Mouse (Mus musculus) cerebellum, postnatal 25 days (tissue): ENCODE data around the gene Gramd1b.

Experiments
- DNase-seq, 2 experiments: peaks; one replicate each; pipeline ENCODE4 v3.0.0; 2021; ENCODE audit warnings: mixed read lengths in 2 of 2

The Gramd1b gene

DNA sequence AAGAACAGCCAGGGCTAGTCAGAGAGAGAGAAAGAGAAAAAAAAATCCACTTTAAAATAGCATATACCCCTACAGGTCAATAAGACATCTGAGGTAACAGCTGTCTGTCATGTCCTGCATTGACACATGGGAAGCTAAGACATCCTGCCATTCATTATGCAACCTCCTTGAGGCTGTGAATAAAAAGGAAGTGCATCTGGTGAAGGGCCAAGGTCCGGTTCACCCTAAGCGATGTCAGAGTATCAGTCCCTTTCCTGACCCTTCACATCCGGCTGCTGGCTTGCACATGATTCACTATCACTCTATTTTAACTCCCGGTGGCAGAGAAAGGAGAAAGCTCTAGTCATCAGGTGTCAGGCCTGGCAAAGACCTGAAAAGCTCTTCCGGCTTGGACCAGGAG, 73.7 kb downstream of the Gramd1b start:
- no peak for DNase-seq

- peak in 1 of 2 experiments; percentile 64 for DNase-seq
Observed at GRCm38 (mm10) chr9:40456191-40456590, 75.0 kb downstream of the Gramd1b start.

DNA sequence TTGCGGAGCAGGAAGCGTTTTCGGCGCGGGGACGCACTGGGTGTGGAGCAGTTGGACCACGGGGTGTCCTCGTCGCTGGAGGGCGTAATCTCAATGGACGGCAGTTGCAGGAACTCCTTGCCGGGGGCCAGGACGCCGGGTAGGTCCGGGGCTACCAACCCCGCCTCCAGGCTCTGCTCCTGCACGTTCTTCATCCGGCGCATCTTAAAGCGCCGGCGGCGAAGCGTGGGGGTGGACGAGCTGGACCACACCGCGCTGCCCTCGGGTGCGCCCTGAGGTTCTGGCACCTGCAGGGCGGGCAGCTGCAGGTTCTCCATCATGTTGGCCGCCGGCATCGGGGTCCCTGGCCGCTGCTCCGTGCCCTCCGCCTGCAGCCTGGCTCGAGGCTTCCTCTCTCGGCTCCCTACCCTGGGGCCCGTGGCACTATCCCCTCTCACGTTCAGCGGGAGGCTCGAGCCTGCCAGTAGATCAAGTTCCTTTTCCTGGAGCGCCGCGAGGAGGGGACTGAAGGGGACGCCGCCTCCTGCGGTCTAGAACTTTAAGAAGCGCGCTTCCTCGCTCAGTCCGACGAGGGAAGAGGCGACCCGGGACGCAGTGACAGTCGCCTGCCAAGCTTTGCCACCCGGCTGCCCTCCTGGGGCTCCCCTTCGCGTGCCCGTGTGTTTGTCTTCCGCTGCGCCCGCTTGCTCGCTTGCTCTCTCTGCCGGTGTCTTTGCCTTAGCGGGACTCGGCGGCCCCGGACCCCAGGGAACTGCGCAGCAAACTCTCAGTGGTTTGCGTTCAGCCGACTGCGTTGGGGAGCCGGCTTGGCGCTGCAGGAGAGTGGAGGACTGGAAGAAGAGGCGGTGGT, 75.6 kb downstream of the Gramd1b start:
- DNase-seq = peak; percentile 76 to 78

DNA sequence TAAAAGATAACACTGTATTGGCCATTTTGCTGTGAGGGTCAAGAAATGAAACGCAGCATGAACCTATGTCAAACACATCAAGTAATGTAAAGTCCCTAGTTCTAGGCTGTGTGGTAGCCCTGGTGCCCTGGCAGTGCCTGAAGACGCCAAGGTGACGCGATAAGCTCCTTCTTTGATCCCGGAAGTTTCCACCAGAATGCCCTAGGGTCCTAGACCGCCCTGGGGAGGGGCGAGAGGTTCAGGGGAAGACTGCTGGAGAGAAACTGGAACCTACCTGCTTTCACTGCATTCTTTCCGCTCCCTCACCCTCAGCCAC, 76.2 kb downstream of the Gramd1b start:
- DNase-seq = no peak

GRCm38 (mm10) chr9:40453889-40454288, 77.3 kb downstream of the Gramd1b start:
- no peak for DNase-seq

- DNase-seq = peak in 1 of 2 experiments; percentile 41
Observed at GRCm38 (mm10) chr9:40452208-40452607, 79.0 kb downstream of the Gramd1b start.

- DNase-seq = no peak
Observed at GRCm38 (mm10) chr9:40450776-40451175, 80.4 kb downstream of the Gramd1b start.

DNA sequence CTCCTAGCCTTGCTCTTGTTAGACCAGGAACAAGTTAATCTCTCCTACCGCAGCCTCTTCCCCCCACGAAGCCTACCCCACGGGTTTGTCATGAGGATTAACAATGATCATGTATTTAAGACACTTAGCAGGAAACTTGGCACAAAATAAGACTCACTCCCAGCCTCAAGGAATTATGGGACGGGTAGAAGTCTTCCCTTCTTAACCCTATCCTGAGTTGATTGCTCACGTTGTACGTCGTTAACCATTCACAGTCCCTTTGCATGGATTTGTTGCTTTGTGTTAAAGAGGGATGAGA, 80.8 kb downstream of the Gramd1b start:
- DNase-seq = no peak

DNA sequence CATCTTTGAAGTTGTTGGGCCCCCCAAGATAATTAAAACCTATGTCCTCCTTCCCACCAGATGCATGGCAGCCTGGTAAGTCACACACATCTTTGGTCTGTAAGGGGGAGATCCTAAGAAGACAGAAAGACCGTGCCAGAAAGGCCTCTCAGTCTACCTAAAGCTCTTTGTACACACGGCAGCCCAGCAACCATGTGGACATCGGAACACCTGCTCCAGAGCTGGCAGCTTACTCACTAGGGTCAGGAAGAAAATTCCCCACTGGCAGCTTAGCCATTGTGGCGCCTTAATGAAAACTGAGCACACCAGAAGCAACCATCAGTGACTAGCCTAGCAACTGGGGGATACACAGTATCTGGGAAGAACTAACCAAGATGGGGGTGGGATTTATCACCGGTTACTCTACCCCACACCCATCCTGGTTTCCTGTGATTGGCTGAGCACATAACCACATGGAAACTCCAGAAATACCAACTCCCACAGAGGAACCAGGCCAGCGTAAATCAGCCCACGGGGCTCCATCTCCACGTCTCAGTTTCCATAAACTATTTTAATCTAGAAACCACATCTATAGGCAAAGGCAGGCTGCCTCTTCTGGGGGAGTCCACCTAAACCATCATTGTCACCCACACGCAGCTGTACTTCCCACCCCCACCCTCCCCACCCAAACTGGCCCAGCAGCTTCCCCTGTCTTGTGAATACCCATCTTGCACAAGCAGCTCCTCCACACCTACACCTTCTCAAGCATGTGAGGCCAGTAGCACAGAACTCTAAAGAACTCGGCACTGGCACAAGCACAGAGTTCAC, 81.4 kb downstream of the Gramd1b start:
- no peak for DNase-seq

DNA sequence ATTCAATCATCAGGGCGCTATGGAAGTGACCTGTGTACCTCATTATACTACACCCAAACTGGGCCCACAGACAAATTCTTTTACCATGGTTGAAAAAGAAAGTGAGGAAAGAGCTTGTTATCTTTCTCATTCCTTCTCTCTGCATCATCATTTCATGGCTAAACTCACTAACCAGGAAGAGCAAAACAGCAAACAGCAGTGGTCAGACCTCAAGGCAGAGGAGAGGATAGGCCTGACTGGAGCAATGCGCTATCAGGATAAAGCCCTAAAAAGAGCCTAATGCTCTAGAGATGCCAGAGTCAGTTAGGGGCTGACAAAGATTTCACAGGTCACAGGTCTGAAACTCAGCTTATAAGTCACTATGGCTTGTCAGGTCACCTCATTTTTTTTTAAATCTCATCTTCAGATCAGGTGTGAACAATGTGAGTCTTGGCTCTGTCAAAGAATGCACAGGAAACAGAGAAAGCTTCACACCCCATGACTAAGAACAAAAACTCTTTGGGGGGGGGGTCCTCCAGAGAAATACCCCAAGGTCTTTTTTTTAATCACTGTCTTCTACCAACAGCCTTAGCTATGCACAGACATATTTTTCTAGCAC, 82.4 kb downstream of the Gramd1b start:
- DNase-seq = no peak

DNA sequence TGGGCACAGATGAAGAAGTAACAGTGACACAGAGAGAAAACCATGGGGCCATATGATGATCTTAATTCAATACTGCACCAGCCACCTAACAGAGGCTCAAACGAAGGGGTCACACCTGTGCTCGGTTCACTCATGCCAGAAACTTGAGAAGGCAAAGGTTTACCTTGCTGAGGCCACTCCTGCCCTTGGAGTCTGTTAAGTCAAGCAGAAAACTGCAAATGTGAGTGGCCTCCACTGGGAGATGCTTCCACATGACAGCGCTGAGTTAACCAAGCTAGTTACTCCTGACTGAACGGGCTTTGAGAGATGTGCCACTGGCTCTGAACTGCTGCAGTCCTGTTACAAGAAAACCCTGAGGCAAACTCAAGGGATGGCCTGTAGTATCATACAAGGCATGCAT, 83.9 kb downstream of the Gramd1b start:
- DNase-seq = no peak

DNA sequence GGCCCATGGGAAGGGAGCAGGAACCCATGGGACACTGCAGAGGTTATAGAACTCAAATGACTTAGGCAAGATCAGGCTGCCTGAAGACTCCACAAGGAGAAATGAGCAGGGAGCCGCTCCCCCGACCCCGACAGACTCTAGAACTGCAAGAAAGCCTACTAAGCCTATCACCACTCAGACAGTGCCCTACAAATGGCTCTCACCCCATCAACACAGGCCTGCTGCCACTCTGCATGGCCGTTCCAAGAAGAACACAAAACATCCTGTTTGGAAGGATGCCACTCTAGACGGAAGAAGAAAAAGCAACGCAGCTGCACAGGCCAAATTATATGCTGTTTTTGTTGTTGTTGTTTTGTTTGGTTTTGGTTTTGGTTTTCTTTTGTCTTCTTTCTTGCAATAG, 86.2 kb downstream of the Gramd1b start:
- DNase-seq = no peak

DNA sequence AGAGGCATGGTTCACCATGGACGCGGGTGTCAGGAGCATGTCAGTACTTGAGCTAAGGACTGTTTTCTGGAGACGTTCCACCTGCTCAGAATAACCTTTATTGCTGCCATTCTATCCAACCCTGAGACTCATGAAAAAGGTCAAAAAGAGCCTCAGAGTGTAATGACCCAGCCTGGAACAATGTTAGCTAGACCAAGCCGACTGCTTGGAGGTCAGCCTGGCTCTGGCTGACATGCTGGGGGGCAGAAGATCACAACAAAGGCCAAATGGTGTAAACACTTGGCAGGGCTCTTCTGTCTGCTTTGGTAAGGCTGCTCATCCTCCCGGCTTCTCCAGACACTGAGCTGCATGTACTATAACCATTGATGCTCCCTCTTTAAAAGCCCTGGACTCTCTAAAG, 88.4 kb downstream of the Gramd1b start:
- DNase-seq = no peak

- DNase-seq = no peak
Observed at GRCm38 (mm10) chr9:40439973-40440687, 91.1 kb downstream of the Gramd1b start.

DNA sequence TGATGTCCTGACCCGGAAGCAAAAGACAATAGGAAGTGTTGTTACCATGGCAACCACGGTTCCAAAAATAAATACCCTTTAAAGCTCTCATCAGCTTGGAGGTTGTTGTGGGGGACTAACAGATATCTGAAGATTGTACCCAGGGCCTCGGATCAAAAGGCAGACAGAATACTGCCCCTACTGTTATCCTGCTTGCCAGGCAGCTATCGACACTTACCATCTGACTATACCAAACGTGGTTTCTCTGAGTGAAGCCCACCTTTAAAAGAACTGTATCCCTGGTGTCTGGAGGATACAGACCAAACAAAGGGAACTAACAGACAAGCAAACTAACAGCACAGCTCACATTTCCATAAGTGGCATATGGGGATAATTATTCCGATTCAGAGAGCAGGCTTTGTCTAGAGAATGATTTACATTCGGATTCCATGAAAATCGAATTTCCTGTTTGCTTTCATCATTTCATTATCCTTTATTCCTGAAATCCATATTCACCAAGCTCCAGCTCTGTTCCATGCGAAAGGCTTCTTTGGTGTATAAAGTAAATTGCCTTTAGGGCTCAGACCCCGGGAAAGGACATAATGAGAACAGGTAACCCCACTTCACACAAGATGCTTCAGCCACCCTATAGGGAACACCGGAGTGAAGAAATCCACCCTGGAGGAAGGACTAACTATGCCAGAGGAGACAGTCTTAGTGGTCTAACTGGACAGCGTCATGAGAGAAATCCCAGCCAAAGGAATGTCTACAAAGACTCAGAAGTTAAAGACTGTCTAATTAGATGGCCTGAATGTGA, 92.3 kb downstream of the Gramd1b start:
- no peak for DNase-seq

- DNase-seq = no peak
Observed at GRCm38 (mm10) chr9:40437891-40438290, 93.3 kb downstream of the Gramd1b start.

DNA sequence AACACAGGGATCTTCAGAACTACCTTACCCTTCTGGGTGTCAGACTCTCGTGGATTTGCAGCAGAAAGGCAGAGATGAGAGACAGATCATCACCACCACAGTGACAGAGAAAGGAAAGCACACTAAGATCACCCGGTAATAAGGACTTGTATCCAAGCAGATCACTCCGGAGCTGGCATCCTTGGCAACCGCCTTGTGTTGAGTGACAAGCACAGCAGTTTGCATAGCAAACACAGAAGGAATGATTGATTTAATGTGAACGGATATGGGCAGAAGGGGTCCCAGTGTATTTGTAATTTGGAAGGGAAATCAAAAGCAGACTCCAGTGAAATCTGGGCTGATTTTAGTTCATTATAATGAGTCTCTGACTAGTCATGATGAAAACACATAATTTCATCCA, 97.9 kb downstream of the Gramd1b start:
- no peak for DNase-seq

DNA sequence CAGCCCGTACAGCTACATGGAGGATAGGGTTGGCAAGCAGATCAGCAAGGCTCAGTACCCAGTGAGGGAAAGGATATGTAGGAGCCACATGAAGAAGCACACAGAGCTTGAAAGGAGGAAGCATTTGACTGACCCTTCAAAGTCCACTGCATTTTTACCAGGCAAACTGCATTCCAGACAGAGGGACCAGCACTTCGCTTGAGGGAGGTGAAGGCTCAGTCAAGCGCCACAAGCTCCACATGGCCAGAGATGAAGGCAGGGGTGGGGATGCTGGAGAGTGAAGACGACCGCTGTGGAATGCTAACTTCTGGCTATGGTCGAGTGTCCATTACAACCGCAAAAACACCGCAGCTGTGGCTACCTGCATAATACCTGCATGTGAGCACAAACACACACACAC, 100.2 kb downstream of the Gramd1b start:
- DNase-seq = no peak

GRCm38 (mm10) chr9:40427663-40428062, 103.5 kb downstream of the Gramd1b start:
- no peak for DNase-seq

GRCm38 (mm10) chr9:40426282-40426964, 104.8 kb downstream of the Gramd1b start:
- peak in 1 of 2 experiments; percentile 48 for DNase-seq

- no peak for DNase-seq
Observed at GRCm38 (mm10) chr9:40424874-40425273, 106.3 kb downstream of the Gramd1b start.

DNA sequence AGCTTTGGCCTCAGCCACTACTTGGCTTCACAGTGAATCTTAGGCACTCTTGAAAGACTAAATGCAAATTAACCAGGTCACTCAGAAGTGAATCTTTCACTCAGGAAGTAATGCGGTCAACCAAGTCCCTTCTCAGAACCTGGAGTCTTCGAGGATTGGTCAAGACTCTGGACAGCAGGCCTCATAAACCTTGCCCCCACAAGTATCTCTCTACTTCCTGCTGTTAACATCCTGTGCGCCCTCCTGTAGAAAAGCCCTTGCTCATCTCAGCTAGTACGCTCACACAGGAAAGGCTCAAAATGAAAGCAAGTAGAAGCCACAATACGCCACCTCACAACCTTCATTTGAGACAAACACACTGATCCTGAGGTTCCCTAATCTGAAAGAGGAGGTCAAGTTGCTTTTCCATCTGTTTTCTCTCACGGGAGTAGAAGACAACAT, 107.7 kb downstream of the Gramd1b start:
- no peak for DNase-seq
